Mouse (Mus musculus) ZHBTc4 (cell line): ENCODE results near the gene Ccdc186.
"Not testable (repeated sequence)": the region's sequence is repeated elsewhere in the genome, so short reads cannot be mapped to it uniquely, and the experiment has no call there.

ENCODE experiments used
- DNase-seq: peaks from one replicate; pipeline ENCODE4 v3.0.0-alpha.2; 2011; ENCODE audit warnings: low read depth, low spot score

Ccdc186 gene

GRCm38 (mm10) chr19:56756412-56756811 is 65.6 kb downstream of the Ccdc186 start:
- DNase-seq, result no peak

DNA sequence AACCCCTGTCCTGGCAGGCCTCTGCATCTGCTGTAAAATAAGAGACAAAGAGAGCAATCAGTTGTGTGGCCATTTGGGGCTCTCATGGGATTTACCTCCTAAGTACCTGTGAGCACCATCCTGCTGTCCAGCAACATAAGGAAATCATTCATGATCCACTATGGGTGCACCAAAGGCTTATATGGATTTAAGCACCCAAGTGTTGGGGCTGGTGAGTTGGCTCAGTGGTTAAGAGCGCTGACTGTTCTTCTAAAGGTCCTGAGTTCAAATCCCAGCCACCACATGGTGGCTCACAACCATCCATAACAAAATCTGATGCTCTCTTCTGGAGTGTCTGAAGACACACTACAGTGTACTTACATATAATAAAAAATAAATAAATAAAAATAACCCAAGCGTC is 67.5 kb downstream of the Ccdc186 start:
- DNase-seq, result not testable (repeated sequence)

GRCm38 (mm10) chr19:56750709-56751108 is 71.3 kb downstream of the Ccdc186 start:
- no peak for DNase-seq

DNA sequence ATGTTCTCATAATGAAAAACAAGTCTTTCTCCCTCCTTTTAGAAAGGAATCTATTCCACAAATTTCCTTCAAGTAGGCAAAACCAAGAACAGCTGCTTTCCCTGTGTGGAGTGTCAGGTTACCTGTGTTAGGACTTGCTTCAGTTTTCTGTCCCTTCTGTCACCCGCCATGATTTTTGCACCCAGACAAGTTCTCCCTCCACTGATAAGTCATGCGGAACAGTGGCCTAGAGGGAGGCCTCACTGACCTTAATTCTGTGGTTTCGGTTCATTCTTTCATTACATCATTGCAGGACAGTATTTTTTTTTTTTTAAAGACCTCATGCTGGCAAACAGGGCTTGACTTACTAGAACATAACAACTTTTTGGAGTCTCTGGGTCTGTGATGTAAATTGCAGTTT is 72.6 kb downstream of the Ccdc186 start:
- DNase-seq, result no peak

GRCm38 (mm10) chr19:56747878-56748277 is 74.1 kb downstream of the Ccdc186 start:
- DNase-seq, result no peak

- no peak for DNase-seq
Measured at GRCm38 (mm10) chr19:56746618-56747017, 75.4 kb downstream of the Ccdc186 start.

DNA sequence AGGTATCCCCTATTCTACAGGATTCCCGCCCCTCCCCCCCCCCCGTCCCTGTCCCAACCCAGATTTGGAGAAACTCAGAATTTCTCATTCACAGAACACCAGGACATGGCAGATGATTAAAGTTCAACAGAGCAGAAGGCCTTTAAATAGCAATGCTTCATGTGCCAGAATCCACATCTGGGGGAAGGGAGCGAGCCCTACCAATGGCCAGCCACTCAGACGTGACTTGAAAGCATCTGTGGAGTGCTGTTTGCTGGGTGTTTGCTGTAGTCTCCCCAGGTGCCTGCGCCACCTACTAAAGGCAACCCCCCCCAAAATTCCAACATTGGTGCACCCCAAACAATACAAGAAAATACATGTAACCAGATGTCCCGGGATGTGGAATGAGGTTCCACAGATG is 76.5 kb downstream of the Ccdc186 start:
- no peak for DNase-seq

GRCm38 (mm10) chr19:56745061-56745460 is 76.9 kb downstream of the Ccdc186 start:
- peak; percentile 61 for DNase-seq
